Mouse (Mus musculus): ENCODE data around the gene Rarb. TPM values are rescaled to one million over a fixed set of nuclear protein-coding genes. Genes with fewer than 3 reads are reported as not detected.

Rarb gene
- total RNA-seq, 2 experiments from 2014 or later: 12.3 to 16.3 TPM

DNA sequence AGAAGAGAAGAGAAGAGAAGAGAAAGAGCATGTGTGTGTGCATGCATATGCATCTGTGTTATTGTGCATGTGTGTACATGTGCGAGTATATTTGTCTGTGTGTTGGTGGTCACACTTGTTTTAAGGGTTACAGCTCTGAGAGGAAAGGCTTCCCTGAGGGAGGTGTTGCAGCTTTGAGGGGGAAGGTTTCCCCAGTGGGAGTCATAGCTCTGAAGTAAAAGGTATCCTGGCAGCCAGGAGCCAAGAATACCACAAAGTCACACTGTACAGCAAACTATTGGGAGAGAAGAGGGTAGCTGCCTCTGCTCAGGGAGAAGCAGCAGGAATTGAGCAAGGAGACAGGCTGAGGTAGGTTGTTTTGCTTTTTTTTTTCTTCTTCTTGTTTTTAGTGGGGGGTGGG, 81.2 kb downstream of the Rarb start:
- DNase-seq (ENCODE audit: low spot score in 2 of 2): no peak

DNA sequence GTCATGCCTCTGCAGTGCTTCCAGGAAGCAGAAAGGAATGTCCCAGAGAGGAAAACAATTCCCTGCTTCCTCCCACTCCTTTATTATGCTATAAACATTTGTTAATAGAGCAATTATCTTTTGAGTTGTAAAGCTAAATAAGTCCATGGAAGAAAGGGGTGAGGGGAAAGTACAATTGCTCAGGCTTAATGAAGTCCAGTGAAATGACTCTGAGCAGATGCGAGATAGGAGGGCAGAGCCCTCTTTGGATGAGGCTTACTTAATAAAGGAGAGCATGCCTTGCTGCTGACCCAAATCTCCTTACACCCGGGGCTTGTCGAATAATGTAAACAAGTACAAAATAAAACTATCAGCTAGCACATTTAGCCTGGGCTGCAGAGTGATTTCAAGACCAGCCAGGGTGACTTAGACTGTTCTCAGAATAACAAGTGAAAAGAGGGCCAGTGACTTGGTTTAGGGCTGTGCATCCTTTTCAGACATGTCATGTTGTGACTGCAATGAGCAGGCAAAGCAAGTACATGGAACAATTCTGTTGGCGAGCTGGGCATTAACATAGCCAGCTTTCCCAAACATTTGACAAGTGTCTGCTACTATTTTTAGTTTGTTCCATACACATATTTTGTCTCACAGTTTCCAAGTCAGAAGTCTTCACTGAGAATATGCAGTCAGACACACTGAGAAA, 83.5 kb downstream of the Rarb start:
- no peak for DNase-seq (ENCODE audit: low spot score in 2 of 2)

DNA sequence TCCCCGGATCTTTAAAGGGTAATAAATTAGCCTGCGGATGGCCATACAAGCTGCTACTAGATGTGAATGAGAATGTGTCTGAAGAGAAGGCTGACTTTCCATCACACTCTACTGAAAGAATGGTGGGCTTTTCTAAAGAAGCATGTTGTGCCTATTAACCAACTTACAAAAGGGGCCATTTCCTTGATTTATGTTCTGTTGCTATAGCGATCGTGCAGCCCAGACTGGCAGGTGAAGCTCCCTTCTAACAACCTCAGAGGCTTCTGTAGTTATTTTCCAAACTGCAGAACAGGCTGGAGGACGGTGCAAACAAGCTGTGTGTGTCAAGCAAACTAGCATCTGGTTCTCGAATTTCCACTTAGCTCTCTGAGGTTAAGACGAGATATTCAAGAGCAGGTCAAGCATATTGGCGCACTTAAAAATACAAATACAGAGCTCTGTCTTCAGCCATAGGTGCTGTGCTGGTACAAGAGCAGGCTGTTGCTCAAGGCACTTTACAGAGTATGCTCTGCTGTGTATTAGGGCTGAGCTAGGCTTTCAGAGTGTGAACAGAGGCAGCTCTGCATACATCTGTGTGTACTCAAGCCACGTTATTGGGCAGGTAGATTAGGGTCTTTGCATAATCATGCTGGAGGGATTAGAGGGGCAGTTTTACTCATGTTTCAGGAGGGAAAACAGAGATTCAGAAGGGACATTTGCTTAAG, 85.2 kb downstream of the Rarb start:
- no peak for DNase-seq (ENCODE audit: low spot score in 2 of 2)

DNA sequence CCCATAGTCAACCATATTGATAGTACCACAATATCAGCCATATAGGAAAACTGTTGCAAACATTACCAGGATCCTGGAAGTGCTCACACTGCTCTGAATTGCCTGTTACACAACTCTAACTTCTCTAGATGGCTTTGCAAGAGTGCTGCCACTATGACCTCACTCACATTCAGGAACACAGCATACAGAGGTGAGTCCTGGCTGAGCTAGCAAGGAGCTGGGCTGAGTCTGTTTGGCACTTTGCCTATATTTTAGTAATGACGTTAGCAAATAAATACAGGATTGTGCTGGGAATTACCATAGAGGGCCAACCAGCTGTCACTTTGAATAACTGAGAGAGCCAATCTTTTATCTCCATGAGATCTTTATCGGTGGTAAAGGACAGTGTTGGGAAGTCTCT, 86.9 kb downstream of the Rarb start:
- DNase-seq (ENCODE audit: low spot score in 2 of 2): no peak

DNA sequence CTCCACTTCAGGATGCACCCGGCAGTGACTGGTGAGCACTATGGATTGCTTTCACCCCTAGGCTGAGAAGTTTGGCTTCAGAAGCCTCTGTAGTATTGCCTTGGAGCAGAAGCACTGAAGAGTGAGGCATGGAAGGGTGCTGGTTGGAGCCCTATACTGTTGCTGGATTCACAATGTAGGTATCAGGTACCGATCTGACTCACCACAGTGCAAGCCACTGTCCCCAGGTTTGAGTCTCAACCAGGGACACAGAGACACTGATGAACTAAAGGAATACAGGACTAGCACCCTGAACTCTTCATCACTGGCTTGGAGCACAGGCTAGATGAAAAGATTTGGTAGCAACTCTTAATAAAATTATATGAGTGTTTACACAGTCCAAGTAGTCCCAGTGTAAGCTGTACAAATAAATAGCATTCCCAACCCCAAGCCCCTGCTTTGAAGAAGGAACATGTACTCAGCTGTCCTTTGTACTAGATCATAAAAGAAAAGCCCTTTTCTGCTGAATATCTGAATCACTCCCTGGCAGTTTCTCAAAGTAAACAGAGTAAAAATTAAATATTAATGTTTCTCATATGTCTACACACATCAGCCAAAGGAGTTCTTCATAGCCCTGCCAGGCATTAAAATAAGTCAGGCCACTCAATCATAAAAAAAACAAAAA, 90.6 kb downstream of the Rarb start:
- no peak for DNase-seq (ENCODE audit: low spot score in 2 of 2)

DNA sequence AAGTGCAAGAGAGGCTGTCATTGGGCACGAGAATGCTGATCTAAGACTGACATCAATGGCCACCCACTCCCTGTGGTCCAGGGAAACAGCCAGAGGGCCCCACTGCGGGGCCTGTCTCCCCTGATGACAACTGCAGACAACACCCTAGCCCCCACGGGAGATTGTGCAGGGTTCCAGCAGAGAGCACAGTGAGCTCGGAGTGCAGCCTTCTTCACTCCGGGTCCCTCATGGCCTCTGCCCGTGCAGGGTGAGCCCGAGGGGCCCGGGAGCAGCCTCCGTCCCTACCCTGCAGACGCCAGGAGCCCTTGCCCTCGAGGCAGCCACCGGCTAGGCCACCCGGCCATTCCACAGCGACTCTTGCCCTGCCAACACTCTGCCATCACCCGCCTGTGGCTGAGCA, 95.0 kb downstream of the Rarb start:
- no peak for DNase-seq (ENCODE audit: low spot score in 2 of 2)

DNA sequence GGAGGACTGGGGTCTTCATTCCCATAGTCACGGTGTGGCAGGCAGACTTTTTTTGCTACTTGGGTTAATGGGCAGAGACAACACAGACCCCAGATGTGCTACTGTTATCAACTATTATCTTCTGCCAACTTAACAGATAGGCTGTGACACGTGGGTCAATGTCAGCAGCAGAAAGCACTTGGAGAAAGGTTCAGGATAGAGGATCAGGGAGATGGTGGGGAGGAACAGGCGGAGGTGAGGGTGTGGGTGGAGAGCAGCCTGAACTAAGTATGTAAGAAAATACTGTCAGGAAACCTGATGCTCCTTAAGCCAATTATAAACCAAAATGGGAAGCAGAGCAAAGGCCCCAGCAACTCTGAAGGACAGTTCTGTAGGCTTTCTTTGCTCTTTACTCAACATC, 101.1 kb downstream of the Rarb start:
- DNase-seq (ENCODE audit: low spot score in 2 of 2): no peak

DNA sequence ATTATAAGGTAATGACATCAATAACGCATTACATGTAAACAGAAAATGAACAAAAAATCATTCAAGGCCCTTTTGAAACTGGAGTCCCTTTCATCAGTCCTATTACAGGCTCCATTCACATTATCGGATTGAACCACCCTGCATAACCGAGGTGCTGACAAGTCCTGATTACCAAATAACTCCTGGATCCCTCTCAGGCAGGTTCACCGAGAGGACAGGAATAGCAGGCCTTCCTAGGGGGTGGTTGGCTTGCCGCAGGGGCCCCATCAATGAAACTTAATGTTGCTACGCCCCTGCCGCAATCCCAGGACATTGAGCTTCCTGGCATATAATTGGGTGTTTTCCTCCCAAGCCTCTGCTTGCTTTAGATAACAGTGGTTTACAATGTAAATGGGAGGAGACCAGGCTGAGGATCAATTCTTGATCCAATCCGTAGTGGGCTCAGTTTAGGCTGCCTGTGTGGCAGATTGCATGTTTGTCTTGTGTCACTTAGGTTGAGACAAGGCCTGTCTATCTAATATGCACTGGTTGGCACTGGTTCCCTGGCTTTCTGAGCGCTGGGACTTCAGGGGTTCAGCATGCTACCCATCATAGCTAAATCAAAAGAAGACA, 104.5 kb downstream of the Rarb start:
- no peak for DNase-seq (ENCODE audit: low spot score in 2 of 2)

DNA sequence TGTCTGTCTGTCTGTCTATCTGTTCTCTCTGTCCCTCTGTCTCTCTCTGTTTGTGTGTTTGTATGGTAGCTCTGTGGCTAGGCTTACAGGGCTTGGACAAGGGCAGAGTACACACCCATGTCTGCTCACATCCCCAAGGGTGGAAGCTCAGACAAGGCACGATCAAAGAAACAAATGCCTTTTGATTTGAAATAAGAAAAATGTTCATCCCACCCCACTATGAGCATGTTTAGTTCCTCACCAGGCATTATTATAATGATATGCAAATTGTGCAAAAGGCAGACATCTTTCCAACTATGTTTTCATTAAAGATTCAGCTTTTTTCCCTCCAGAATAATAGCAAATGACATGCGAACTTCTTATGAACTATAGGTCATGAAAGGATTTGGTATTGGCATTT, 105.2 kb downstream of the Rarb start:
- no peak for DNase-seq (ENCODE audit: low spot score in 2 of 2)

DNA sequence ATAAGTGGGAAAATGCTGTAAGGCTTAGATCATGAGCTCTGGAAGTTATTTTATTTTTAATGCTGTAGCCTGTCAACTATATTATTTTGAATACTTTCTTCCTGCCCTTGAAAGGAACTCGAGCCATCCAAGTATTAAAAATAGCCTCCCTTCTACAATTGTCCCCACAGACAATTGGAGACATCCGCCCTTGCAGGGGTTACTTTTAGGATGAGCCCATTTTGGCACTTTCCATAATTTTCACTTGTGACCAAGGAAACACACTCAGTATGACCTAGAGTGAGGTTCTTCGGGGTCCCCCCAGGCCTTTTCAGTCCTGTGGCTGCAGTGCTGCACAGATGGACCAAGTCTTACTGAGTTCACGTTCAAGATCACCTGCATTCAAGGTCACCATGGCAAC, 119.7 kb downstream of the Rarb start:
- no peak for DNase-seq (ENCODE audit: low spot score in 2 of 2)

DNA sequence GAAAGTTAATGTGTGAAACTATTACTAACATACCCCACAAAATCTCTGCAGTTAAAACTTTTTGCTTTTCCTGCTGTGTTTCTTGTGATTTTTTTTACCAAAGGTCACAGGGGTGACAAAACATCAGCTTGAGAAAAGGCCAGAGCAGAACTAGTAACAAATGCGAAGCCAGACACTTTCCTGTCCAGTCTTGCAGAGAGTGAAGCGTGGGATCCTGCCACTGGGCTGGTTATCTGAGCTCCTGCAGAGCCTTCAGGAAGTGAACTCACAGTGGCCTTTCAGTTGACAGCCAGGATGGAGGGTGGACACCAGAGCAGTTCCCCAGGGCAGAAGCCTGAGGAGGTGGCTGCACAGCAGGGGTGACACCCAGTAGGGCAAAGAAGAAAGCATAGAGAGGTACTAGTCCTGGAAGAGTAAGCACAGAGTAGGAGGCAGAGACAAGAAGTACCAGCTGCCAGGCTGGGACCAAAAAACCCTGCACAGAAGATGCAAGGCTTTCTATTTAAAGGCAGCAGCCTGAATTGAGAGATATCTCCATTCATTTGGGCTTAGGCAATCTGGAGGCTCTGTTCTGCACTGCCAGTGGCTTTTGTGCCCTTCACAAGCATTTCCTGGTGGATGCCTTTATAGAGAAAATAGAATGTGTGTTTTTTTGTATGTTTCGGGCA, 123.4 kb downstream of the Rarb start:
- no peak for DNase-seq (ENCODE audit: low spot score in 2 of 2)

DNA sequence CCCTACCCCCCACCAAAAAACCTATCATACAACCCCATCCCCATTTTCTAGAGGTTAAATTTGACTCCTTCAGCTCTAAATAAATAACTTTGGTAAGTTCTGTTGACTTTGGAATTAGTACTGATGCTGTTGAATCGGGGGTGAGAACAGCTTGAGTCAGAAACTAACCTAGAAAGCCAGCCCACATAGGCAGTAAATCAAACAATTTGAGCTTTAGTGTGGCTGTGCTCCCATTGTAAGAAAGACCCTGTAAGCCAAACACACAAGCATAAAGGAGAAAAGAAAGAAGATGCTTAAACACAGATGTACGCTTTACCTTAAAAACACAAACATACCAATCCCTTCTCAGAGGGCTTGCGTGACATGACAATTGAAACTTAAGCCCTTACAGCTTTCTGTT, 140.6 kb downstream of the Rarb start:
- no peak for DNase-seq (ENCODE audit: low spot score in 2 of 2)

DNA sequence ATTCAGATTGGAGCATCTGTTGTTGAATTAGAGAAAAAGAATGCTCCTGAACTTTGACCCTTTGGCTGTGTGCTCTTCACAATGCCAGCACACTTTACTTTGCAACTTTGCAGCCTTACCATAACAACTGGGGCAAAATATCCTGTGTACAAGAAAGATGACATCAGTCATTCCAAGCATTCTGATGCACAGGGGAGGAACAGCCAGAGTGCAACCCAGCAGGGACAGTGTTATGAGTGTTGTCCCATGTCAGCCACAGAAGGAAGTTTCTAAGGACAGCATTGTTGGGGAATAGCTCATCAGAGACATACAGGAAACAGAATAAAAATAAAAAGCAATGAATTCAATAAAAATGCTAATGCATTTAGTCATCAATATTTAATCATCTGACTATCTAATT, 141.9 kb downstream of the Rarb start:
- no peak for DNase-seq (ENCODE audit: low spot score in 2 of 2)

DNA sequence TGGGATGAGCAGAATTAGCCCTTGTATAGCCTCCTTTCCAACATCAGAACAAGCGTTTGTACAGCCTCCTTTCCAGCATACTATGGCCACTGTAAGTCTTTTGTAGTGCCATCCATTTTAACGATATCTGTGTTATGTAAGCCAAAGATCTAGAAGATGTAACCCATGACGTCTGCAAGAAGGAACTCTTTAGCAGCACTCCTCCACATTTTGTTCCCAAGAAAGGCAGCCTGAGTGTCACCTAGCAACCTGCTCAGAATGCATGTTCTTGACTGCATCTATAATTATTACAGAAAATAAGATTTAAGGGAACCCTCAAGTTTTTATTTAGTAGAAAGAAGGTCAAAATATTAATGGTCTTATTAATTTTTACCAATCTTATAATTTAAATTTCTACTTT, 148.4 kb downstream of the Rarb start:
- no peak for DNase-seq (ENCODE audit: low spot score in 2 of 2)

DNA sequence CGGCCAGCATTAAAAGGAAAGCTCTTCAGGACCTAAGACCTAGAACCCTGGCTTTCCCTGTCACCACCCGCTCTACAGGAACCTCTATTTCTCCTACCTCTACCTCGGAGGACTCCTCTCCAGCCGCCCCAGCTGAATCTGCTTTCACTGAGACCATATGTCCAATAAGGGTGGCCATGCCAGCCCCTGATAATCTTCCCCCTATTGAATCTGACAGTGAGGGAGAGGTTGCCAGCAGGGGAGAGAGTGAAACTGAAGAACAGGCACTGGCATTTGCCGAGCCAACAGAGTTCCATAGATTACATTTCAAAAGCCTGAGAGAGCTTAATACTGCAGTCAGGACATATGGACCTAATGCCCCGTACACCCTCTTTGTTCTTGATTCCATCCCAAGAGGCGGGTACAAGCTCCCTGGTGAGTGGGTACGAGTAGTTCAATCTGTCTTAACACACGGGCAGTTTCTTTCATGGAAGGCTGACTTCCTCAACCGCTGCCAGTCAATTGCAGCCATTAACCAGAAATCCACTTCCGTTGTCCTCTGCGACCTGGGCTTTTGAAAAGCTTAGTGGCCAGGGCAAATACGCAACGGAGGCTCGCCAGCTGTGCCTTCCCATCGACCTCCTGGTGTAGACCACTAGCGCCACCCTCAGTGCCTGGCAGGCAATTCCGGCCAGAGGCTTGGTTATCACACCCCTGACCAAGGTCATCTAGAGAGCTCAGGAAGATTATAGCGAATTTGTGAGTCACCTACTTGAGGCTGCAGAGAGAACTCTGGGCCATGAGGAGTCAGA, 179.6 kb downstream of the Rarb start:
- DNase-seq (ENCODE audit: low spot score in 2 of 2): no peak

DNA sequence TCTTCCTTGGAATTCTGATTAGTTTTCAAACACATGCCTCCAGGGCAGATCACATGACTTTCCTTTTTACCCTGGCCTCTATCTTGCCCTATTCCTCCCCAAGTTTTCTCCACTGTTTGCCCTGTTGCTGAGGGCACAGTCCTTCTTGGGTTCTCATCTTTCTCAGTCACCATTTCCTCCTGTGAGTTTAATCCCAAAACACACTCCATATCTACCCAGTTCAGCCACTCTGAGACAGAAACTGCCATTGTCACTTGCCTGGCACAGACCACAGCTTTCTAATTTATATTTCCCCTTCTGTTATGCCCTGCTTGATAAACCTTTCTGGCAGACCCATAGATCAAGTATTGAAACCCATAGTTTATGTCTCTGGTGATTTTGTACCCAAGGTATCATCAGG, 205.0 kb downstream of the Rarb start:
- DNase-seq (ENCODE audit: low spot score in 2 of 2): no peak

DNA sequence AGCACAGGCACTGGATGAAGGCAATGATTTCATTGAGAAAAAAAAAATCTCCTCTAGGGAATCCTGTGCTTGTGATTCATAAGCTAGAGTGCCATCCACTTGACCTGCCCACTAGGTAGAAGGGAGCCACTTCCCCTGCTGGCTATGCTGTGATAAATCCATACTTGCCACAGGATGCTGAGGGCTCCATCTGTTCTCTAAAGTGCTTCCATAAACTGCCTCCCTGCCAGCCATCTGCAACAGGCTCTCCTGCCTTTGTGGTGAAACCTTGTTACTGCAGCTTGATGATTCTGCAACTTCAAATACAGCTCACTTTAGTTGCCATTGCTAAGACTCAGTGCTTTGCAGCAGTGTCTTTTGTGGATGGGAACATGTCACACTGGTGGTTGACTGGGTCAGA, 213.5 kb downstream of the Rarb start:
- no peak for DNase-seq (ENCODE audit: low spot score in 2 of 2)

DNA sequence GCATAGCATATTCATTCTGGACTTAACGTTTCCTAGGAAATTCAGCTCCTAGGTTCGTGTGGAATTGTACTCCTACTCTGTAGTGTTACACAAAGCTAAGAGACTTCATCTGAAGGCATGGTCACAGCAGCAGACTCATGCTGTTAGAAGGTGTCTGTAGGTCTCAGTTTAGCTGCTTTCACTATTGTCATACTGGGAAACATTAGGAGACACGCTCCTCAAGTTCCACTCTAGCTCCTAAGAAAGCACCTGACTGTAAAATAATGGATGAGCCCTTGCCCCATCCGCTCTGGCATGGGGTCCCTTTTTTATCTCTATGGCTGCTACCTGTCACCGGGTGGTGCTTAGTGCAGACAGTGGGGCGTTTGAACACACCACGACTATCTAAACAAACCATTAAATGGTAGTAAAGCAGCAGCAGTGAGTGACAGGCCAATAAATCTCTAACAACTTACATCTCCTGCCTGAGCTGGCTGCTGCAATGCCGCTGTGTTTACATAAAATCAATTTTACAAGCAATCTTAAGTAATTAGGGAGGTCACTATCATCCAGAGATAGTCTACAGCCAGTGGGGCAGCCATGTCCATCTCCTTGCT, 214.4 kb downstream of the Rarb start:
- no peak for DNase-seq (ENCODE audit: low spot score in 2 of 2)

DNA sequence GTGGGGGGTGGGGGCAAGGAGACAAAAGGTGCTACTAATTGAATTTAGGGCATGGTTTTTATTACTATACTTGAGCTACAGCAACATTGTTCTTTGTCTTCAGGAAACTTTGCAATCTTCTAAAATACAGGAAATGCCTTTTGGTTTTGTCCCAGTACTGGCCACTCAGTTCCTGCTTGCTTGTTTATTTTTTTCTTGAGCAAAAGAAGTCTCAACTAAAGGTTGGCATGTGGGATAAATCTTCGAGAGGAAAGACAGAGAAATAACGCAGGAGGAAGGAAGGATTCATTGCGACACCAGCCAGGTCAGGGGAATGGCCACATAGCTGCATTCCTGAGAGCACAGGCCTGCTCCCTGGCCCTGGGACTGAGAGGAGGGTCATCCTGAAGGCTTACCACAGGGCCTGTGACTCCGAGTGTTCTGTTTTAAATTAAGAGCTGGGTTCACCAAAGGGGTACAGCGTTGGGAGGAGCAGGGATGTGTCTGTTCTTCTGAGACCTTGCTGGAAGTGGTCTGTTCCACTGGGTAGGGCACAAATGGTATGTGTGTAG, 215.8 kb downstream of the Rarb start:
- DNase-seq (ENCODE audit: low spot score in 2 of 2): no peak

DNA sequence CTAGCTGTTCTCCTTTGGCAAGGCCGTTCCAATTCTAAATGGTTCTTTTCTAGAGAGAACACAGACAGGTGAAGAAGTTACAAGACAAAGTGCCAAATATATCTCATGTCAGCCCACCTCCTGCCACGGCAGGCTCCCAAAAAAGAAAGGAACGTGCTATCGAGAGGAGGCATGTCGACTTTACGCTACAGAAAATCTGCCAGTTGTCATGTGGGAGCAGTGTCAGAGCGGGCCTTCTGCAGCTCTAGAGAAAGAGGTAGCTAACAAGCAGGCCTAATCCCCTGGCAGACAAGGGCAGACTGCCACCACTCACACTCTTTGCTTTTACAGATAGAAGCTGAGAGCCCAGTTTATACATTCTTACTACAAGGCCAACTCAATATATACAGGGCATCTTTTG, 219.7 kb downstream of the Rarb start:
- no peak for DNase-seq (ENCODE audit: low spot score in 2 of 2)
